Mouse (Mus musculus): ENCODE measurements around the gene Prelid3b.

DNA sequence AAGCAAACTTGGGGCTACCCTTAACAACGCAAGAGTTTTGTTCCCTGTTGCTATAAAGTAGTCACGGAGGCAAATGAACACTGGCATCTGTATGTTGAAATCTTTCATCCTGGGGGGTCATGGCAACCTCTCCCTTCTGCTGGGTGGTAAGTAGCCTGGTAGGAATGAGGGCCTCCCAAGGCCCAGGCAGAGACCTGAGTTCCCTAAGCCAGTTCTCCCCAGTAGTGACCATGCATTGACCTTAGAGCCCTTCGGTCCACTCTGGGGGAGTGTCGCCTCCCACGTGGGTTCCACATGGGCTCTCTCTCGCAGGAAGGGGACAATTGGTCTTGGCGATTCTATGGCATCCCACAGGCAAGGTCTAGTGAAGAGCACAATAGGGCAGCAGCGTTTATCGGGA is 32.9 kb downstream of the Prelid3b start:
- TF ChIP-seq MAX (IDR thresholded peaks at IDR 0.05) (no peak), CTCF (IDR thresholded peaks at IDR 0.05; ENCODE audit: control insufficient read depth, insufficient read depth, insufficient read length) (no peak)
